Mouse (Mus musculus) limb, embryonic 14.5 days (tissue): Measurements from ENCODE around the gene Kif1a. TPM values are rescaled to one million over a fixed set of nuclear protein-coding genes. Genes with fewer than 3 reads are reported as not detected.

Source experiments
- ATAC-seq: fragments of 200-750 bp; cut with Nextera tagmentation; 2 replicates; pipeline ENCODE4 v1.8.0; 2017; ENCODE audit warnings: low read depth, moderate number of reproducible peaks, moderate TSS enrichment; ENCODE audit not compliant: low FRiP score
- DNase-seq: peaks from one replicate; pipeline ENCODE4 v3.0.0-alpha.2; 2015; ENCODE audit warnings: low spot score
- H3K27ac ChIP-seq: fragments of 300-500 bp; sonication (generic); replicated peaks from 2 replicates; pipeline ENCODE4 v1.5.1; 2014; ENCODE audit warnings: low read depth, mild to moderate bottlenecking, low read length, moderate library complexity, mixed read lengths
- H3K27me3 ChIP-seq: fragments of 300-500 bp; sonication (generic); 2 replicates; pipeline ENCODE4 v1.6.1; 2014; ENCODE audit warnings: low read length, mixed read lengths; ENCODE audit not compliant: control insufficient read depth, insufficient read depth
- H3K36me3 ChIP-seq: fragments of 300-500 bp; sonication (generic); 2 replicates; pipeline ENCODE4 v1.6.1; 2014; ENCODE audit warnings: mild to moderate bottlenecking, low read length, moderate library complexity, mixed read lengths; ENCODE audit not compliant: control insufficient read depth, insufficient read depth
- H3K4me1 ChIP-seq: fragments of 300-500 bp; sonication (generic); 2 replicates; pipeline ENCODE4 v1.6.1; 2014; ENCODE audit warnings: antibody characterized with exemption, low read length, mixed read lengths; ENCODE audit not compliant: control insufficient read depth, insufficient read depth
- H3K4me2 ChIP-seq: fragments of 300-500 bp; sonication (generic); replicated peaks from 2 replicates; pipeline ENCODE4 v1.6.1; 2014; ENCODE audit warnings: low read depth, mild to moderate bottlenecking, low read length, moderate library complexity; ENCODE audit not compliant: severe bottlenecking
- H3K4me3 ChIP-seq: fragments of 300-500 bp; sonication (generic); replicated peaks from 2 replicates; pipeline ENCODE4 v1.5.1; 2014; ENCODE audit warnings: low read length
- H3K9ac ChIP-seq: fragments of 300-500 bp; sonication (generic); 2 replicates; pipeline ENCODE4 v1.6.1; 2014; ENCODE audit warnings: mild to moderate bottlenecking, low read depth, low read length, moderate library complexity; ENCODE audit not compliant: severe bottlenecking
- H3K9me3 ChIP-seq: fragments of 300-500 bp; sonication (generic); 2 replicates; pipeline ENCODE4 v1.6.1; 2016; ENCODE audit warnings: low read length; ENCODE audit not compliant: control insufficient read depth
- POLR2A ChIP-seq: fragments of 200-500 bp; IDR thresholded peaks from 2 replicates; pipeline ENCODE4 v1.8.0; 2012; ENCODE audit warnings: inconsistent platforms, mild to moderate bottlenecking, moderate library complexity, borderline replicate concordance; ENCODE audit not compliant: insufficient read depth, insufficient read length; ENCODE audit errors: extremely low read depth
- WGBS: fragments of 180-500 bp; shearing (Covaris S2); extraction: QIAGEN DNeasy Blood & Tissue Kit; methylation state at CpG from one replicate; pipeline ENCODE4 v1.1.7; 2014; 5-methylcytosine and 5-hydroxymethylcytosine counted together
- polyA plus RNA-seq, 2 experiments: library from polyadenylated mRNA; depleted of rRNA in 1 of 2; stranded (reverse) in 1 of 2; unstranded in 1 of 2; fragments of >200 nt; fragmentation: Nextera tagmentation in 1 of 2; extraction: Ambion mirVana in 1 of 2; gene quantifications; 2 replicates each; pipeline versions ENCODE4 v1.2.1 to v1.2.3; 2012 to 2014

Gene Kif1a
- polyA plus RNA-seq, 2 experiments = 8.1 to 17.5 TPM

- Histone ChIP-seq H3K27me3 (no peaks in the 10 kb centered on the region), H3K4me3 (no peak overlapping the region), H3K36me3 (no peaks in the 10 kb centered on the region), H3K4me2 (no peak overlapping the region), H3K9ac (no peak overlapping the region), H3K9me3 (no peaks in the 10 kb centered on the region), H3K27ac (no peak overlapping the region), H3K4me1 (no peaks in the 10 kb centered on the region; the same call in 1 of the 2 replicates)
- no peak for TF ChIP-seq POLR2A
- DNase-seq (no peak), ATAC-seq (no peak)
- 86% methylated on average over 10 of the region's 10 CpGs for WGBS
Observed at GRCm38 (mm10) chr1:93046153-93046789, 55.5 kb downstream of the Kif1a start.

- Histone ChIP-seq H3K4me2 (no peak overlapping the region), H3K9ac (no peak overlapping the region), H3K4me3 (no peak overlapping the region), H3K36me3 (peaks cover 3% of the 10 kb centered on the region; the same call in 1 of the 2 replicates), H3K4me1 (no peaks in the 10 kb centered on the region), H3K9me3 (peaks cover 6% of the 10 kb centered on the region; the same call in 1 of the 2 replicates), H3K27ac (no peak overlapping the region), H3K27me3 (no peaks in the 10 kb centered on the region)
- DNase-seq = no peak
- no peak for ATAC-seq
- 75% methylated on average over 4 of the region's 4 CpGs for WGBS
- TF ChIP-seq POLR2A = no peak
Observed at GRCm38 (mm10) chr1:93035981-93036380, 65.8 kb downstream of the Kif1a start.

GRCm38 (mm10) chr1:93033989-93034388, 67.8 kb downstream of the Kif1a start:
- no peaks in the 10 kb centered on the region for H3K4me1 ChIP-seq
- H3K27ac ChIP-seq = no peak overlapping the region
- no peak overlapping the region for H3K4me2 ChIP-seq
- H3K9me3 ChIP-seq = peaks cover 6% of the 10 kb centered on the region; the same call in 1 of the 2 replicates
- no peak overlapping the region for H3K4me3 ChIP-seq
- no peak for TF ChIP-seq POLR2A
- ATAC-seq (no peak), DNase-seq (no peak)
- no peaks in the 10 kb centered on the region for H3K27me3 ChIP-seq
- H3K9ac ChIP-seq = no peak overlapping the region
- H3K36me3 ChIP-seq = peaks cover 3% of the 10 kb centered on the region; the same call in 1 of the 2 replicates
- WGBS = 58% methylated on average over 8 of the region's 8 CpGs

- Histone ChIP-seq H3K4me3 (no peak overlapping the region), H3K27me3 (no peaks in the 10 kb centered on the region), H3K9me3 (no peaks in the 10 kb centered on the region), H3K27ac (no peak overlapping the region), H3K4me1 (no peaks in the 10 kb centered on the region), H3K4me2 (no peak overlapping the region), H3K36me3 (no peaks in the 10 kb centered on the region), H3K9ac (no peak overlapping the region)
- 83% methylated on average over 3 of the region's 3 CpGs for WGBS
- TF ChIP-seq POLR2A = no peak
- DNase-seq (no peak), ATAC-seq (no peak)
Observed at GRCm38 (mm10) chr1:93031199-93031598, 70.6 kb downstream of the Kif1a start.

- Histone ChIP-seq H3K27me3 (no peaks in the 10 kb centered on the region), H3K4me1 (no peaks in the 10 kb centered on the region), H3K9me3 (no peaks in the 10 kb centered on the region), H3K27ac (no peak overlapping the region), H3K4me2 (no peak overlapping the region), H3K36me3 (no peaks in the 10 kb centered on the region), H3K4me3 (no peak overlapping the region), H3K9ac (no peak overlapping the region)
- ATAC-seq (no peak), DNase-seq (no peak)
- WGBS = 73% methylated on average over 2 of the region's 2 CpGs
- TF ChIP-seq POLR2A = no peak
Observed at GRCm38 (mm10) chr1:93030060-93030459, 71.7 kb downstream of the Kif1a start.

GRCm38 (mm10) chr1:93029387-93029786, 72.4 kb downstream of the Kif1a start:
- Histone ChIP-seq H3K4me3 (no peak overlapping the region), H3K9ac (no peak overlapping the region), H3K27me3 (no peaks in the 10 kb centered on the region), H3K27ac (no peak overlapping the region), H3K4me1 (no peaks in the 10 kb centered on the region), H3K36me3 (no peaks in the 10 kb centered on the region), H3K9me3 (no peaks in the 10 kb centered on the region), H3K4me2 (no peak overlapping the region)
- 94% methylated on average over 10 of the region's 10 CpGs for WGBS
- ATAC-seq (no peak), DNase-seq (no peak)
- no peak for TF ChIP-seq POLR2A
